Mouse (Mus musculus): ENCODE measurements at regions not wholly inside any gene's neighbourhood (a gene's known extent, or its start where the extent isn't known, plus 50 kb on each side); places are given as distances from the start of the nearest gene placed in this dataset.

DNA sequence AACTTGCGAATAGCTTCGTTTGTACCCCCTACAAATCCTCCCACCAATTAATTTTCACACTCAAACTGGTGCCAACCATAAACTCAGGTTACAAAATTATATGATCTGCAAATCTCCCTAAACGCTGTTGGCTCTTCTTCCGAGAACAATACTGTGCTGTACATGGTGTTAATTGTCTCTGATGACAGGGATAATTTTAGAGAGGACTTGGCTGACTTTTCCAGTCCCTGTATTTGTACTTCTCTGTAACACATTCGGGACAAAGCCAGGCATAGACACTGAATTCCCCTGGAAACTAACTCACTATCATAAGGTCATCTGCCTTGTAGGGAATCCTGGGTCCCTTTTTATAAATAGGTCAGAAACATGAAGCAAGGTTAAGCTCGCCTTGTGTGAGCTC, 442.4 kb downstream of the Ppargc1a start:
- TF ChIP-seq POLR2A (IDR thresholded peaks at IDR 0.05; ENCODE audit: insufficient read depth, low read depth, low read length), result no peak
- no peak for TF ChIP-seq CTCF (IDR thresholded peaks at IDR 0.05)

Measured in heart, adult 2 months (tissue).